Mouse (Mus musculus) myocyte (in vitro differentiated cells): ENCODE results near the gene BC051142. TPM values are rescaled to one million over a fixed set of nuclear protein-coding genes. Genes with fewer than 3 reads are reported as not detected.

Source experiments
- H3K27me3 ChIP-seq: one replicate; pipeline ENCODE4 v1.6.1; 2011; ENCODE audit not compliant: control insufficient read depth, insufficient read depth, insufficient read length
- H3K36me3 ChIP-seq: one replicate; pipeline ENCODE4 v1.6.1; 2011; ENCODE audit not compliant: control insufficient read depth, insufficient read depth
- H3K4me2 ChIP-seq: one replicate; pipeline ENCODE4 v1.6.1; 2011; ENCODE audit warnings: low read depth, control low read depth
- H3K4me3 ChIP-seq: one replicate; pipeline ENCODE4 v1.5.1; 2011; ENCODE audit warnings: mild to moderate bottlenecking, control low read depth, moderate library complexity
- H3K79me2 ChIP-seq: one replicate; pipeline ENCODE4 v1.6.1; 2011; ENCODE audit not compliant: control insufficient read depth, insufficient read depth
- H3ac ChIP-seq: one replicate; pipeline ENCODE4 v1.6.1; 2011; ENCODE audit not compliant: control insufficient read depth, insufficient read length
- CEBPB ChIP-seq: IDR thresholded peaks from 2 replicates; pipeline ENCODE4 v1.6.1; 2011; ENCODE audit warnings: mild to moderate bottlenecking, moderate library complexity; ENCODE audit not compliant: poor library complexity, insufficient read depth, severe bottlenecking
- E2F4 ChIP-seq: IDR thresholded peaks from one replicate; pipeline ENCODE4 v1.6.1; 2011; ENCODE audit warnings: mild to moderate bottlenecking, control low read depth, moderate library complexity; ENCODE audit not compliant: insufficient read depth
- MAX ChIP-seq: IDR thresholded peaks from one replicate; pipeline ENCODE4 v1.6.1; 2011; ENCODE audit warnings: low read depth, mild to moderate bottlenecking, control low read depth
- MYOD1 ChIP-seq, 3 experiments: IDR thresholded peaks; one replicate each; pipeline ENCODE4 v1.6.1; 2011; ENCODE audit warnings: control low read depth in 2 of 3, low read depth in 2 of 3, mild to moderate bottlenecking in 2 of 3, moderate library complexity in 1 of 3; ENCODE audit not compliant: insufficient read length in 2 of 3, control insufficient read depth in 1 of 3
- MYOG ChIP-seq, 3 experiments: IDR thresholded peaks; one replicate each; pipeline ENCODE4 v1.6.1; 2011; ENCODE audit warnings: control low read depth in 2 of 3, low read depth in 2 of 3, mild to moderate bottlenecking in 2 of 3; ENCODE audit not compliant: insufficient read length in 2 of 3, control insufficient read depth in 1 of 3, insufficient read depth in 1 of 3
- POLR2A ChIP-seq: IDR thresholded peaks from one replicate; pipeline ENCODE4 v1.6.1; 2011; ENCODE audit warnings: low read depth, mild to moderate bottlenecking, control low read depth, moderate library complexity; ENCODE audit not compliant: insufficient read length
- POLR2AphosphoS2 ChIP-seq: IDR thresholded peaks from one replicate; pipeline ENCODE4 v1.6.1; 2011; ENCODE audit warnings: low read depth, control low read depth; ENCODE audit not compliant: insufficient read length
- REST ChIP-seq: IDR thresholded peaks from one replicate; pipeline ENCODE4 v1.6.1; 2011; ENCODE audit warnings: mild to moderate bottlenecking, control low read depth, moderate library complexity; ENCODE audit not compliant: insufficient read depth, insufficient read length
- SRF ChIP-seq: IDR thresholded peaks from one replicate; pipeline ENCODE4 v1.6.1; 2011; ENCODE audit warnings: low read depth; ENCODE audit not compliant: control insufficient read depth, insufficient read length
- TCF12 ChIP-seq: IDR thresholded peaks from one replicate; pipeline ENCODE4 v1.6.1; 2011; ENCODE audit warnings: mild to moderate bottlenecking, control low read depth; ENCODE audit not compliant: poor library complexity, insufficient read depth, severe bottlenecking
- TCF3 ChIP-seq: IDR thresholded peaks from one replicate; pipeline ENCODE4 v1.6.1; 2011; ENCODE audit warnings: low read depth, control low read depth; ENCODE audit not compliant: insufficient read length
- USF1 ChIP-seq: IDR thresholded peaks from one replicate; pipeline ENCODE4 v1.6.1; 2011; ENCODE audit warnings: low read depth, mild to moderate bottlenecking, control low read depth, moderate library complexity
- polyA plus RNA-seq: library from polyadenylated mRNA; unstranded; fragments of >200 nt; fragmentation: generic; extraction: Trizol; gene quantifications from one replicate; pipeline ENCODE4 v1.2.1, GENCODE M21; 2012; ENCODE audit warnings: missing spikeins

BC051142 gene
- polyA plus RNA-seq, 1 experiment = not detected

GRCm38 (mm10) chr17:34377450-34378209 is 21.0 kb upstream of the BC051142 start:
- no peak overlapping the region for H3K4me2 ChIP-seq
- no peak for TF ChIP-seq TCF12
- TF ChIP-seq SRF = no peak

GRCm38 (mm10) chr17:34378716-34379115 is 19.9 kb upstream of the BC051142 start:
- no peaks in the 10 kb centered on the region for H3K27me3 ChIP-seq
- H3K4me3 ChIP-seq = no peak overlapping the region
- no peaks in the 10 kb centered on the region for H3K79me2 ChIP-seq
- no peaks in the 10 kb centered on the region for H3K36me3 ChIP-seq
- TF ChIP-seq MYOG (IDR thresholded peaks at IDR 0.05; ENCODE audit: control insufficient read depth in 1 of 3, insufficient read depth in 1 of 3, insufficient read length in 2 of 3, low read depth in 2 of 3) (no peak), POLR2A (no peak), TCF12 (no peak), USF1 (no peak), MYOD1 (IDR thresholded peaks at IDR 0.05; ENCODE audit: control insufficient read depth in 1 of 3, insufficient read length in 2 of 3, low read depth in 2 of 3) (no peak), REST (no peak), CEBPB (no peak), E2F4 (no peak), POLR2AphosphoS2 (no peak), MAX (no peak), SRF (no peak), TCF3 (no peak)
- H3K4me2 ChIP-seq = no peak overlapping the region
- H3ac ChIP-seq = no peak overlapping the region

More at GRCm38 (mm10) chr17:34377450-34378209, 21.0 kb upstream of the BC051142 start:
- H3ac ChIP-seq = no peak overlapping the region
- no peaks in the 10 kb centered on the region for H3K27me3 ChIP-seq
- no peak overlapping the region for H3K4me3 ChIP-seq
- H3K79me2 ChIP-seq = no peaks in the 10 kb centered on the region
- no peaks in the 10 kb centered on the region for H3K36me3 ChIP-seq

- no peak overlapping the region for H3K4me2 ChIP-seq
- H3ac ChIP-seq = no peak overlapping the region
- H3K79me2 ChIP-seq = no peaks in the 10 kb centered on the region
- H3K4me3 ChIP-seq = no peak overlapping the region
- no peak for TF ChIP-seq TCF3
- no peak for TF ChIP-seq MAX
- TF ChIP-seq REST = no peak
- no peak for TF ChIP-seq POLR2A
- TF ChIP-seq MYOG (IDR thresholded peaks at IDR 0.05; ENCODE audit: control insufficient read depth in 1 of 3, insufficient read depth in 1 of 3, insufficient read length in 2 of 3, low read depth in 2 of 3) = no peak
- no peak for TF ChIP-seq TCF12
- TF ChIP-seq USF1 = no peak
- TF ChIP-seq POLR2AphosphoS2 = no peak
- TF ChIP-seq SRF = no peak
- TF ChIP-seq E2F4 = no peak
- no peak for TF ChIP-seq CEBPB
- no peak for TF ChIP-seq MYOD1 (IDR thresholded peaks at IDR 0.05; ENCODE audit: control insufficient read depth in 1 of 3, insufficient read length in 2 of 3, low read depth in 2 of 3)
- no peaks in the 10 kb centered on the region for H3K27me3 ChIP-seq
- no peaks in the 10 kb centered on the region for H3K36me3 ChIP-seq
These were observed 19.2 kb upstream of the BC051142 start for GRCm38 (mm10) chr17:34379451-34379850.

- no peak overlapping the region for H3ac ChIP-seq
- TF ChIP-seq POLR2AphosphoS2 = no peak
- TF ChIP-seq USF1 = no peak
- TF ChIP-seq POLR2A = no peak
- no peak for TF ChIP-seq SRF
- no peak for TF ChIP-seq CEBPB
- TF ChIP-seq TCF3 = no peak
- TF ChIP-seq MYOG (IDR thresholded peaks at IDR 0.05; ENCODE audit: control insufficient read depth in 1 of 3, insufficient read depth in 1 of 3, insufficient read length in 2 of 3, low read depth in 2 of 3) = no peak
- TF ChIP-seq E2F4 = no peak
- no peak for TF ChIP-seq REST
- no peak for TF ChIP-seq MAX
- TF ChIP-seq TCF12 = no peak
- no peak for TF ChIP-seq MYOD1 (IDR thresholded peaks at IDR 0.05; ENCODE audit: control insufficient read depth in 1 of 3, insufficient read length in 2 of 3, low read depth in 2 of 3)
- H3K36me3 ChIP-seq = no peaks in the 10 kb centered on the region
- H3K27me3 ChIP-seq = no peaks in the 10 kb centered on the region
- no peaks in the 10 kb centered on the region for H3K79me2 ChIP-seq
- H3K4me2 ChIP-seq = no peak overlapping the region
- H3K4me3 ChIP-seq = no peak overlapping the region
These were observed 16.7 kb upstream of the BC051142 start for GRCm38 (mm10) chr17:34381876-34382275.

GRCm38 (mm10) chr17:34383212-34383611 is 15.4 kb upstream of the BC051142 start:
- H3ac ChIP-seq = no peak overlapping the region
- H3K36me3 ChIP-seq = no peaks in the 10 kb centered on the region
- H3K27me3 ChIP-seq = no peaks in the 10 kb centered on the region
- H3K4me3 ChIP-seq = no peak overlapping the region
- no peak overlapping the region for H3K4me2 ChIP-seq
- TF ChIP-seq TCF3 (no peak), MYOD1 (IDR thresholded peaks at IDR 0.05; ENCODE audit: control insufficient read depth in 1 of 3, insufficient read length in 2 of 3, low read depth in 2 of 3) (no peak), REST (no peak), SRF (no peak), POLR2A (no peak), MAX (no peak), CEBPB (no peak), USF1 (no peak), TCF12 (no peak), POLR2AphosphoS2 (no peak), MYOG (IDR thresholded peaks at IDR 0.05; ENCODE audit: control insufficient read depth in 1 of 3, insufficient read depth in 1 of 3, insufficient read length in 2 of 3, low read depth in 2 of 3) (no peak), E2F4 (no peak)
- no peaks in the 10 kb centered on the region for H3K79me2 ChIP-seq
